Mouse (Mus musculus) olfactory bulb, adult 2 months (tissue): Measurements from ENCODE around the gene Ankib1.

Source experiments
- CTCF ChIP-seq: fragments of 200-500 bp; IDR thresholded peaks from 2 replicates; pipeline ENCODE4 v1.5.1; 2012; ENCODE audit warnings: low read depth, mild to moderate bottlenecking, low read length, moderate library complexity; ENCODE audit not compliant: insufficient read depth
- POLR2A ChIP-seq: fragments of 200-500 bp; IDR thresholded peaks from 2 replicates; pipeline ENCODE4 v1.6.1; 2012; ENCODE audit warnings: mild to moderate bottlenecking, low read depth, low read length, moderate library complexity; ENCODE audit not compliant: insufficient read depth

GRCm38 (mm10) chr5:3666585-3666984, 136.1 kb downstream of the Ankib1 start:
- TF ChIP-seq CTCF, result no peak
- TF ChIP-seq POLR2A, result no peak
